Mouse (Mus musculus): Measurements from ENCODE around the gene Higd2a. TPM values are rescaled to one million over a fixed set of nuclear protein-coding genes. Genes with fewer than 3 reads are reported as not detected.

The Higd2a gene
- 162 and 177 TPM in 2 replicates for polyA plus RNA-seq (2014; fragmentation: Nextera tagmentation; extraction: Ambion mirVana)

DNA sequence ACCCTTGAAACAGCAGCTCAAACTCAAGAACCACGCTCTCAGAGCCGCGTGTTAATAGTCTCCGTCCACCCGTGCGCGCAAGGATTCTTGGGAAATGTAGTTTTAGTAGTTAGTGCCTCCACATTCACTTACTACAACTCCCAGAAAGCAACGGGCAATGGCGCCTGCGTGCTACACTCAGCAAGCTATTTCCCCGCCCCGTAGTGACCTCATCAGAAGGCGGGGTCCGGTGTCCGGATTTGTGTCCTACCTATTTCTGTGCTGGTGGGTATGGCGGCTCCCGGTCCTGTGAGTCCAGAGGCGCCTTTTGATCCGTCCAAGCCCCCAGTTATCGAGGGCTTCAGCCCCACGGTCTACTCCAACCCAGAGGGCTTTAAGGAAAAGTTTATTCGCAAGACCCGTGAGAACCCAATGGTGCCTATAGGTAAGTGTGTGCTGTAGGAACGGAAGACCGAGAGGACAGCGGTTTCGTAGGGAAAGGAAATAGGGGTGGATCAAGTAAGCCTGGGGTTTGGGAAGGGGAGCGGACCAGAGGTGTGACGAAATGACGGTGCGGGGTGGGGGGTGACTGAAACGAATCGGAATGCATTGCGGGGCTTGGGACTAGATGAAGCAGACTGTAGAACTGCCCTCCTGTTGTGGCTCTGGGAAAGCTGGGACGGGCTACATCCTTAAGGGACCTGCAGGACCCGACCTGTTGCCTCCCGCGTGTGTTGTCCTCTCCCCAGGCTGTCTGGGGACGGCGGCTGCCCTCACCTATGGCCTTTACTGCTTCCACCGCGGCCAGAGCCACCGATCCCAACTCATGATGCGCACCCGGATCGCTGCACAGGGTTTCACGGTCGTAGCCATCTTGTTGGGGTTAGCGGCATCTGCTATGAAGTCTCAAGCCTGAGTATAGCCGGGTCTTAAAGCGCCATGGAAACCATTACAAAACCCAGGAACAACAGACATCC is at the start of gene Higd2a, which contains the start of gene Nop16:
Gene Higd2a, plus strand, starts transcription at position 212 of the 956 bp plus-strand sequence.
Gene Nop16, minus strand, starts transcription at position 95 of the 956 bp plus-strand sequence.
- Histone ChIP-seq H3K4me1 (replicated peaks; ENCODE audit: control insufficient read depth, insufficient read depth, low read length) (peaks cover 17% of the 10 kb centered on the region), H3K9me3 (ENCODE audit: control insufficient read depth, low read length) (no peaks in the 10 kb centered on the region)
- WGBS: under 1% methylated on average over 51 of the region's 51 CpGs

GRCm38 (mm10) chr13:54548036-54548435 is 42.0 kb upstream of the Higd2a start:
- Histone ChIP-seq H3K27me3 (replicated peaks; ENCODE audit: control insufficient read depth, insufficient read depth, low read length) (no peaks in the 10 kb centered on the region), H3K4me1 (replicated peaks; ENCODE audit: control insufficient read depth, insufficient read depth, low read length) (no peaks in the 10 kb centered on the region), H3K9ac (ENCODE audit: low read depth, low read length) (no peak overlapping the region), H3K9me3 (ENCODE audit: control insufficient read depth, low read length) (no peaks in the 10 kb centered on the region), H3K4me2 (no peak overlapping the region), H3K4me3 (ENCODE audit: low read depth, low read length) (no peak overlapping the region), H3K36me3 (ENCODE audit: control insufficient read depth, insufficient read depth, low read length) (peaks cover 21% of the 10 kb centered on the region; the same call in 1 of the 2 replicates), H3K27ac (ENCODE audit: low read depth, low read length) (no peak overlapping the region)
- ATAC-seq (replicated peaks; ENCODE audit: low FRiP score) (no peak), DNase-seq (ENCODE audit: low spot score) (no peak)
- 92% methylated on average over 7 of the region's 7 CpGs for WGBS

More for the DNA sequence above, at the start of gene Higd2a, which contains the start of gene Nop16:
- no peaks in the 10 kb centered on the region for H3K27me3 ChIP-seq (replicated peaks; ENCODE audit: control insufficient read depth, insufficient read depth, low read length)
- peak within 1 kb of the TSS; percentile 73 for H3K4me3 ChIP-seq (ENCODE audit: low read depth, low read length)
- H3K27ac ChIP-seq (ENCODE audit: low read depth, low read length): peak within 1 kb of the TSS; percentile 28; the same call in 1 of the 2 replicates
- DNase-seq (ENCODE audit: low spot score) (peak; percentile 98), ATAC-seq (replicated peaks; ENCODE audit: low FRiP score) (peak; percentile 97)
- H3K4me2 ChIP-seq: peak within 1 kb of the TSS; percentile 73
- H3K9ac ChIP-seq (ENCODE audit: low read depth, low read length): peak within 1 kb of the TSS; percentile 82
- H3K36me3 ChIP-seq (ENCODE audit: control insufficient read depth, insufficient read depth, low read length): peaks cover 19% of the 10 kb centered on the region

- Histone ChIP-seq H3K4me2 (no peak overlapping the region), H3K4me3 (ENCODE audit: low read depth, low read length) (no peak overlapping the region), H3K27ac (ENCODE audit: low read depth, low read length) (no peak overlapping the region), H3K9ac (ENCODE audit: low read depth, low read length) (no peak overlapping the region), H3K27me3 (replicated peaks; ENCODE audit: control insufficient read depth, insufficient read depth, low read length) (no peaks in the 10 kb centered on the region), H3K36me3 (ENCODE audit: control insufficient read depth, insufficient read depth, low read length) (peaks cover 42% of the 10 kb centered on the region), H3K9me3 (ENCODE audit: control insufficient read depth, low read length) (no peaks in the 10 kb centered on the region), H3K4me1 (replicated peaks; ENCODE audit: control insufficient read depth, insufficient read depth, low read length) (no peaks in the 10 kb centered on the region)
- ATAC-seq (replicated peaks; ENCODE audit: low FRiP score) (no peak), DNase-seq (ENCODE audit: low spot score) (no peak)
- WGBS: 91% methylated on average over 9 of the region's 9 CpGs
Observed at GRCm38 (mm10) chr13:54556176-54556575, 33.8 kb upstream of the Higd2a start.

DNA sequence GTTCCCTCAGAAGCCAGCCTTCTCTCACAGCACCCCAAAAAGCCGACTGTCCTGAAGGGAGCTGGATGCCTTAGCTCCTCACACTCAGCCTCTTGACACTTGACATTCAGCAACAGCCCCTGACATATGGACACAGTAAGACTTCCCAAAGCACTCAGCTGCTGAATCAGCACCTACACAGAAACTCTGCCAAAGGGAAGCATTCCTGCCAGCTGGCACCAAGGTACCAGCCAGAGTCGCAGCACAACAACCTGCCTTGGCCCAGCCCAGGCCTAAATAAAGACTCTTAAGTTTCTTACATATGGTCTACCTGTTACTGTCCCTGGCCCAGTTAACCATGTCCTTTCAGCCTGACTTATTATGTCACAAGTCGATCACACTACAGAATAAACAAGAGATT is 33.2 kb upstream of the Higd2a start:
- no peak overlapping the region for H3K4me3 ChIP-seq (ENCODE audit: low read depth, low read length)
- no peaks in the 10 kb centered on the region for H3K9me3 ChIP-seq (ENCODE audit: control insufficient read depth, low read length)
- H3K27me3 ChIP-seq (replicated peaks; ENCODE audit: control insufficient read depth, insufficient read depth, low read length): no peaks in the 10 kb centered on the region
- H3K4me1 ChIP-seq (replicated peaks; ENCODE audit: control insufficient read depth, insufficient read depth, low read length): no peaks in the 10 kb centered on the region
- ATAC-seq (replicated peaks; ENCODE audit: low FRiP score): no peak
- H3K9ac ChIP-seq (ENCODE audit: low read depth, low read length): no peak overlapping the region
- H3K36me3 ChIP-seq (ENCODE audit: control insufficient read depth, insufficient read depth, low read length): peaks cover 42% of the 10 kb centered on the region
- DNase-seq (ENCODE audit: low spot score): no peak
- WGBS: 91% methylated on average over 3 of the region's 3 CpGs
- H3K27ac ChIP-seq (ENCODE audit: low read depth, low read length): no peak overlapping the region
- no peak overlapping the region for H3K4me2 ChIP-seq

- Histone ChIP-seq H3K4me1 (replicated peaks; ENCODE audit: control insufficient read depth, insufficient read depth, low read length) (no peaks in the 10 kb centered on the region), H3K27ac (ENCODE audit: low read depth, low read length) (no peak overlapping the region), H3K36me3 (ENCODE audit: control insufficient read depth, insufficient read depth, low read length) (peaks cover 41% of the 10 kb centered on the region), H3K27me3 (replicated peaks; ENCODE audit: control insufficient read depth, insufficient read depth, low read length) (no peaks in the 10 kb centered on the region), H3K9ac (ENCODE audit: low read depth, low read length) (no peak overlapping the region), H3K9me3 (ENCODE audit: control insufficient read depth, low read length) (no peaks in the 10 kb centered on the region), H3K4me2 (no peak overlapping the region), H3K4me3 (ENCODE audit: low read depth, low read length) (no peak overlapping the region)
- WGBS: 97% methylated on average over 1 of the region's 1 CpGs
- DNase-seq (ENCODE audit: low spot score): no peak
- ATAC-seq (replicated peaks; ENCODE audit: low FRiP score): no peak
Observed at GRCm38 (mm10) chr13:54557652-54558051, 32.4 kb upstream of the Higd2a start.

GRCm38 (mm10) chr13:54559656-54560055 is 30.4 kb upstream of the Higd2a start:
- no peak overlapping the region for H3K4me3 ChIP-seq (ENCODE audit: low read depth, low read length)
- no peak for DNase-seq (ENCODE audit: low spot score)
- peaks cover 29% of the 10 kb centered on the region for H3K36me3 ChIP-seq (ENCODE audit: control insufficient read depth, insufficient read depth, low read length)
- H3K4me2 ChIP-seq: no peak overlapping the region
- 85% methylated on average over 2 of the region's 2 CpGs for WGBS
- H3K9me3 ChIP-seq (ENCODE audit: control insufficient read depth, low read length): no peaks in the 10 kb centered on the region
- no peak for ATAC-seq (replicated peaks; ENCODE audit: low FRiP score)
- H3K27me3 ChIP-seq (replicated peaks; ENCODE audit: control insufficient read depth, insufficient read depth, low read length): no peaks in the 10 kb centered on the region
- peaks cover 4% of the 10 kb centered on the region for H3K4me1 ChIP-seq (replicated peaks; ENCODE audit: control insufficient read depth, insufficient read depth, low read length)
- H3K9ac ChIP-seq (ENCODE audit: low read depth, low read length): no peak overlapping the region
- no peak overlapping the region for H3K27ac ChIP-seq (ENCODE audit: low read depth, low read length)

DNA sequence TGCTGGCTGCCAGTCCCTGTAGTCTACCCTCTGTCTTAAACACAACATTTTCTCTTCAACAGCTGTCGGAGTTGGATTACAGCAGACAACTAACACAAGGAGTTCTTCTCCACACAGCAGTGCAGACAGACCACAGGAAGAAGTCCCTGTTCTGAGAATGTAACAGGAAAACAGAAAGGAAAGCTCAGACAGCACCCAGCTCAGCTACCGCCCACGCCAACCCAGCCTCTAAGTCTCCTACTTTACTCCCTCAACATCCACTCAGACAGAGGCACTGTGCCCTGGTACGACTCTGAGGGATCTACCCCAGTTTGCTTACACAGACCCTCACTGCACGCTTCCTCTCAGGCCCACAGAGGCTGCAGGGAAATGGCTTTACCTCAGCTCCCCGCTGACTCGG is 29.4 kb upstream of the Higd2a start:
- DNase-seq (ENCODE audit: low spot score) (no peak), ATAC-seq (replicated peaks; ENCODE audit: low FRiP score) (no peak)
- no peak overlapping the region for H3K4me3 ChIP-seq (ENCODE audit: low read depth, low read length)
- peaks cover 4% of the 10 kb centered on the region for H3K4me1 ChIP-seq (replicated peaks; ENCODE audit: control insufficient read depth, insufficient read depth, low read length)
- H3K27me3 ChIP-seq (replicated peaks; ENCODE audit: control insufficient read depth, insufficient read depth, low read length): no peaks in the 10 kb centered on the region
- no peaks in the 10 kb centered on the region for H3K9me3 ChIP-seq (ENCODE audit: control insufficient read depth, low read length)
- H3K27ac ChIP-seq (ENCODE audit: low read depth, low read length): no peak overlapping the region
- H3K36me3 ChIP-seq (ENCODE audit: control insufficient read depth, insufficient read depth, low read length): peaks cover 29% of the 10 kb centered on the region
- H3K9ac ChIP-seq (ENCODE audit: low read depth, low read length): no peak overlapping the region
- H3K4me2 ChIP-seq: no peak overlapping the region
- WGBS: 87% methylated on average over 7 of the region's 7 CpGs

- DNase-seq (ENCODE audit: low spot score) (no peak), ATAC-seq (replicated peaks; ENCODE audit: low FRiP score) (no peak)
- Histone ChIP-seq H3K9ac (ENCODE audit: low read depth, low read length) (no peak overlapping the region), H3K4me1 (replicated peaks; ENCODE audit: control insufficient read depth, insufficient read depth, low read length) (peaks cover 6% of the 10 kb centered on the region), H3K9me3 (ENCODE audit: control insufficient read depth, low read length) (no peaks in the 10 kb centered on the region), H3K36me3 (ENCODE audit: control insufficient read depth, insufficient read depth, low read length) (peaks cover 23% of the 10 kb centered on the region), H3K4me3 (ENCODE audit: low read depth, low read length) (no peak overlapping the region), H3K4me2 (no peak overlapping the region), H3K27ac (ENCODE audit: low read depth, low read length) (no peak overlapping the region), H3K27me3 (replicated peaks; ENCODE audit: control insufficient read depth, insufficient read depth, low read length) (no peaks in the 10 kb centered on the region)
- WGBS: 84% methylated on average over 7 of the region's 7 CpGs
Observed at GRCm38 (mm10) chr13:54562562-54562961, 27.4 kb upstream of the Higd2a start.

All from liver, embryonic 11.5 days (tissue).